Mouse (Mus musculus) thymus, adult 18-20 months (tissue): Measurements from ENCODE around the gene Usp25.
A peak's percentile ranks its signal among the peaks of the same experiment; 100 is the strongest.

ENCODE experiments used
- DNase-seq, 2 experiments: peaks; one replicate each; pipeline ENCODE4 v3.0.0; 2022; ENCODE audit warnings: mixed read lengths in 2 of 2

The Usp25 gene

GRCm38 (mm10) chr16:77013427-77014320, at the start of gene Usp25:
Usp25 (plus strand) TSS chr16:77013706.
- peak; percentile 88 to 90 for DNase-seq

- DNase-seq: no peak
Observed at GRCm38 (mm10) chr16:76967593-76968275, 45.8 kb upstream of the Usp25 start.

- DNase-seq: no peak
Observed at GRCm38 (mm10) chr16:76971211-76971610, 42.3 kb upstream of the Usp25 start.

- no peak for DNase-seq
Observed at GRCm38 (mm10) chr16:76976787-76977430, 36.6 kb upstream of the Usp25 start.

- no peak for DNase-seq
Observed at GRCm38 (mm10) chr16:76983696-76984095, 29.8 kb upstream of the Usp25 start.

GRCm38 (mm10) chr16:76987711-76988110, 25.8 kb upstream of the Usp25 start:
- no peak for DNase-seq

GRCm38 (mm10) chr16:77003900-77004299, 9.6 kb upstream of the Usp25 start:
- DNase-seq: no peak

GRCm38 (mm10) chr16:77009173-77009572, 4.3 kb upstream of the Usp25 start:
- DNase-seq: peak in 1 of 2 experiments; percentile 21

GRCm38 (mm10) chr16:77014321-77015211, 1.1 kb downstream of the Usp25 start:
- no peak for DNase-seq

- DNase-seq: no peak
Observed at GRCm38 (mm10) chr16:77015380-77016346, 2.2 kb downstream of the Usp25 start.

- no peak for DNase-seq
Observed at GRCm38 (mm10) chr16:77017931-77018330, 4.4 kb downstream of the Usp25 start.

- DNase-seq: no peak
Observed at GRCm38 (mm10) chr16:77020190-77020589, 6.7 kb downstream of the Usp25 start.

- no peak for DNase-seq
Observed at GRCm38 (mm10) chr16:77023627-77024379, 10.3 kb downstream of the Usp25 start.

- DNase-seq: no peak
Observed at GRCm38 (mm10) chr16:77026099-77026498, 12.6 kb downstream of the Usp25 start.

GRCm38 (mm10) chr16:77026933-77027332, 13.4 kb downstream of the Usp25 start:
- DNase-seq: no peak

GRCm38 (mm10) chr16:77027976-77028686, 14.6 kb downstream of the Usp25 start:
- DNase-seq: no peak

- DNase-seq: no peak
Observed at GRCm38 (mm10) chr16:77028687-77029417, 15.3 kb downstream of the Usp25 start.

- DNase-seq: no peak
Observed at GRCm38 (mm10) chr16:77030435-77030834, 16.9 kb downstream of the Usp25 start.

GRCm38 (mm10) chr16:77034329-77034728, 20.8 kb downstream of the Usp25 start:
- no peak for DNase-seq
